Mouse (Mus musculus): ENCODE data around the gene Kcnk6. TPM values are rescaled to one million over a fixed set of nuclear protein-coding genes. Genes with fewer than 3 reads are reported as not detected.

Gene Kcnk6
- 2.4 and 3.0 TPM in 2 replicates for polyA plus RNA-seq (2015; fragmentation: Nextera tagmentation; extraction: Ambion mirVana)

- Histone ChIP-seq H3K4me3 (ENCODE audit: low read depth, low read length) (peak within 1 kb of the TSS; percentile 63), H3K27me3 (ENCODE audit: control insufficient read depth, insufficient read depth, low read length) (no peaks in the 10 kb centered on the region), H3K9ac (ENCODE audit: low read length) (peak within 1 kb of the TSS; percentile 85), H3K36me3 (ENCODE audit: control insufficient read depth, insufficient read depth, low read length) (no peaks in the 10 kb centered on the region), H3K27ac (replicated peaks) (peak within 1 kb of the TSS; percentile 81), H3K4me2 (replicated peaks; ENCODE audit: low read depth) (peak within 1 kb of the TSS; percentile 97), H3K9me3 (ENCODE audit: control insufficient read depth, low read length) (no peaks in the 10 kb centered on the region), H3K4me1 (replicated peaks; ENCODE audit: control insufficient read depth, insufficient read depth) (0 out of 2 replicates have a peak, but pooled peaks cover 2% of the 10 kb centered on the region)
- ATAC-seq (ENCODE audit: low FRiP score, low TSS enrichment) (peak; percentile 55), DNase-seq (ENCODE audit: low spot score) (peak; percentile 72)
- under 1% methylated on average over 53 of the region's 62 CpGs for WGBS
- TF ChIP-seq CTCF (IDR thresholded peaks at IDR 0.05; ENCODE audit: low read depth): no peak
- TF ChIP-seq EP300 (optimal IDR thresholded peaks at IDR 0.05): no peak
Observed at GRCm38 (mm10) chr7:29232247-29233013, at the start of gene Kcnk6. TSS of gene Kcnk6 (minus strand) at chr7:29232515.

- under 1% methylated on average over 75 of the region's 80 CpGs for WGBS
- H3K4me3 ChIP-seq (ENCODE audit: low read depth, low read length): peak within 1 kb of the TSS; percentile 65
- ATAC-seq (ENCODE audit: low FRiP score, low TSS enrichment) (peak; percentile 91), DNase-seq (ENCODE audit: low spot score) (peak; percentile 97)
- H3K27me3 ChIP-seq (ENCODE audit: control insufficient read depth, insufficient read depth, low read length): 0 out of 2 replicates have a peak, but pooled peaks cover 2% of the 10 kb centered on the region
- peak within 1 kb of the TSS; percentile 97 for H3K27ac ChIP-seq (replicated peaks)
- H3K4me1 ChIP-seq (replicated peaks; ENCODE audit: control insufficient read depth, insufficient read depth): no peaks in the 10 kb centered on the region; the same call in 1 of the 2 replicates
- H3K9me3 ChIP-seq (ENCODE audit: control insufficient read depth, low read length): no peaks in the 10 kb centered on the region
- H3K9ac ChIP-seq (ENCODE audit: low read length): peak within 1 kb of the TSS; percentile 90
- H3K36me3 ChIP-seq (ENCODE audit: control insufficient read depth, insufficient read depth, low read length): no peaks in the 10 kb centered on the region
- peak; percentile 5 for TF ChIP-seq EP300 (optimal IDR thresholded peaks at IDR 0.05)
- peak; percentile 62 for TF ChIP-seq CTCF (IDR thresholded peaks at IDR 0.05; ENCODE audit: low read depth)
- H3K4me2 ChIP-seq (replicated peaks; ENCODE audit: low read depth): peak within 1 kb of the TSS; percentile 86
Observed at GRCm38 (mm10) chr7:29281201-29282073, 49.1 kb upstream of the Kcnk6 start, which contains the start of gene Spint2. TSS of gene Spint2 (minus strand) at chr7:29281912.

- 15% methylated on average over 13 of the region's 13 CpGs for WGBS
- peak; percentile 9; the same call in 1 of the 2 replicates for ATAC-seq (ENCODE audit: low FRiP score, low TSS enrichment)
- Histone ChIP-seq H3K4me2 (replicated peaks; ENCODE audit: low read depth) (peak overlapping the region; percentile 86), H3K9me3 (ENCODE audit: control insufficient read depth, low read length) (no peaks in the 10 kb centered on the region), H3K9ac (ENCODE audit: low read length) (peak overlapping the region; percentile 90), H3K27ac (replicated peaks) (peak overlapping the region; percentile 97), H3K4me3 (ENCODE audit: low read depth, low read length) (peak overlapping the region; percentile 65), H3K27me3 (ENCODE audit: control insufficient read depth, insufficient read depth, low read length) (0 out of 2 replicates have a peak, but pooled peaks cover 2% of the 10 kb centered on the region), H3K36me3 (ENCODE audit: control insufficient read depth, insufficient read depth, low read length) (no peaks in the 10 kb centered on the region), H3K4me1 (replicated peaks; ENCODE audit: control insufficient read depth, insufficient read depth) (no peaks in the 10 kb centered on the region; the same call in 1 of the 2 replicates)
- no peak for DNase-seq (ENCODE audit: low spot score)
- TF ChIP-seq CTCF (IDR thresholded peaks at IDR 0.05; ENCODE audit: low read depth) (no peak), EP300 (optimal IDR thresholded peaks at IDR 0.05) (no peak)
Observed at GRCm38 (mm10) chr7:29280801-29281200, 48.5 kb upstream of the Kcnk6 start.

GRCm38 (mm10) chr7:29279924-29280323 lies 47.6 kb upstream of the Kcnk6 start:
- Histone ChIP-seq H3K27me3 (ENCODE audit: control insufficient read depth, insufficient read depth, low read length) (0 out of 2 replicates have a peak, but pooled peaks cover 2% of the 10 kb centered on the region), H3K4me3 (ENCODE audit: low read depth, low read length) (peak overlapping the region; percentile 65), H3K4me2 (replicated peaks; ENCODE audit: low read depth) (peak overlapping the region; percentile 86), H3K9ac (ENCODE audit: low read length) (no peak overlapping the region), H3K36me3 (ENCODE audit: control insufficient read depth, insufficient read depth, low read length) (no peaks in the 10 kb centered on the region), H3K27ac (replicated peaks) (peak overlapping the region; percentile 97), H3K4me1 (replicated peaks; ENCODE audit: control insufficient read depth, insufficient read depth) (no peaks in the 10 kb centered on the region; the same call in 1 of the 2 replicates), H3K9me3 (ENCODE audit: control insufficient read depth, low read length) (no peaks in the 10 kb centered on the region)
- WGBS: 42% methylated on average over 8 of the region's 8 CpGs
- peak; percentile 10; the same call in 1 of the 2 replicates for ATAC-seq (ENCODE audit: low FRiP score, low TSS enrichment)
- DNase-seq (ENCODE audit: low spot score): peak; percentile 63
- TF ChIP-seq EP300 (optimal IDR thresholded peaks at IDR 0.05) (no peak), CTCF (IDR thresholded peaks at IDR 0.05; ENCODE audit: low read depth) (no peak)

- ATAC-seq (ENCODE audit: low FRiP score, low TSS enrichment) (no peak), DNase-seq (ENCODE audit: low spot score) (no peak)
- H3K4me2 ChIP-seq (replicated peaks; ENCODE audit: low read depth): peak overlapping the region; percentile 86
- H3K4me3 ChIP-seq (ENCODE audit: low read depth, low read length): no peak overlapping the region
- H3K36me3 ChIP-seq (ENCODE audit: control insufficient read depth, insufficient read depth, low read length): no peaks in the 10 kb centered on the region
- no peak overlapping the region for H3K27ac ChIP-seq (replicated peaks)
- H3K9ac ChIP-seq (ENCODE audit: low read length): no peak overlapping the region
- 0 out of 2 replicates have a peak, but pooled peaks cover 2% of the 10 kb centered on the region for H3K27me3 ChIP-seq (ENCODE audit: control insufficient read depth, insufficient read depth, low read length)
- no peaks in the 10 kb centered on the region; the same call in 1 of the 2 replicates for H3K4me1 ChIP-seq (replicated peaks; ENCODE audit: control insufficient read depth, insufficient read depth)
- no peak for TF ChIP-seq CTCF (IDR thresholded peaks at IDR 0.05; ENCODE audit: low read depth)
- TF ChIP-seq EP300 (optimal IDR thresholded peaks at IDR 0.05): no peak
- no peaks in the 10 kb centered on the region for H3K9me3 ChIP-seq (ENCODE audit: control insufficient read depth, low read length)
Observed at GRCm38 (mm10) chr7:29279261-29279660, 46.9 kb upstream of the Kcnk6 start.
